Mouse (Mus musculus) MEL (cell line): ENCODE measurements at regions not wholly inside any gene's neighbourhood (a gene's known extent, or its start where the extent isn't known, plus 50 kb on each side); places are given as distances from the start of the nearest gene placed in this dataset.

Experiments
- DNase-seq: peaks from one replicate; pipeline ENCODE4 v3.0.0; 2011; ENCODE audit warnings: low read depth, low spot score
- H3K27ac ChIP-seq: 2 replicates; pipeline ENCODE4 v1.5.1; 2012; ENCODE audit warnings: low read depth, mild to moderate bottlenecking, control low read depth, low read length, moderate library complexity; ENCODE audit not compliant: control insufficient read depth
- H3K27me3 ChIP-seq, 2 experiments: fragments of 150-350 bp in 1 of 2; sonication (generic) in 1 of 2; 2 replicates each; pipeline ENCODE4 v1.6.1; 2012; ENCODE audit warnings: low read length in 2 of 2, mild to moderate bottlenecking in 2 of 2, improper control_type of control experiment in 1 of 2, moderate library complexity in 1 of 2; ENCODE audit not compliant: insufficient read depth in 2 of 2, control insufficient read depth in 1 of 2
- H3K36me3 ChIP-seq, 2 experiments: 2 replicates each; pipeline ENCODE4 v1.6.1; 2012 to 2014; ENCODE audit warnings: low read length in 2 of 2, improper control_type of control experiment in 1 of 2, inconsistent platforms in 1 of 2, mild to moderate bottlenecking in 1 of 2; ENCODE audit not compliant: insufficient read depth in 2 of 2, control insufficient read depth in 1 of 2
- H3K4me1 ChIP-seq, 2 experiments: fragments of 150-350 bp in 1 of 2; sonication (generic) in 1 of 2; 2 replicates each; pipeline ENCODE4 v1.6.1; 2012; ENCODE audit warnings: low read length in 2 of 2, improper control_type of control experiment in 1 of 2, mild to moderate bottlenecking in 1 of 2; ENCODE audit not compliant: insufficient read depth in 2 of 2, control insufficient read depth in 1 of 2
- H3K4me3 ChIP-seq, 2 experiments: fragments of 150-350 bp in 1 of 2; sonication (generic) in 1 of 2; 2 replicates each; pipeline ENCODE4 v1.5.1; 2012; ENCODE audit warnings: low read depth in 2 of 2, low read length in 2 of 2, mild to moderate bottlenecking in 2 of 2, moderate library complexity in 2 of 2, control low read depth in 1 of 2, improper control_type of control experiment in 1 of 2; ENCODE audit not compliant: control insufficient read depth in 1 of 2, insufficient read depth in 1 of 2
- H3K79me2 ChIP-seq: 2 replicates; pipeline ENCODE4 v1.6.1; 2012; ENCODE audit warnings: mild to moderate bottlenecking, low read length, moderate library complexity; ENCODE audit not compliant: control insufficient read depth, poor library complexity, insufficient read depth
- H3K9ac ChIP-seq: 2 replicates; pipeline ENCODE4 v1.6.1; 2012; ENCODE audit warnings: low read depth, mild to moderate bottlenecking, control low read depth, low read length, moderate library complexity; ENCODE audit not compliant: control insufficient read depth, poor library complexity, severe bottlenecking
- H3K9me3 ChIP-seq: fragments of 150-350 bp; sonication (generic); replicated peaks from 2 replicates; pipeline ENCODE4 v1.6.1; 2012; ENCODE audit warnings: mild to moderate bottlenecking, low read length, improper control_type of control experiment, moderate library complexity; ENCODE audit not compliant: insufficient read depth
- CHD2 ChIP-seq: IDR thresholded peaks from 2 replicates; pipeline ENCODE4 v1.6.1; 2011; ENCODE audit warnings: low read length, improper control_type of control experiment
- CTCF ChIP-seq, 3 experiments: IDR thresholded peaks in 2 of 3; conservative IDR thresholded peaks in 1 of 3; 2 replicates each; pipeline ENCODE4 v1.5.1; 2011 to 2012; ENCODE audit warnings: low read length in 3 of 3, low read depth in 2 of 3, mild to moderate bottlenecking in 2 of 3, improper control_type of control experiment in 1 of 3, inconsistent platforms in 1 of 3, mixed read lengths in 1 of 3, moderate library complexity in 1 of 3; ENCODE audit not compliant: control insufficient read depth in 1 of 3, insufficient read depth in 1 of 3, poor library complexity in 1 of 3, severe bottlenecking in 1 of 3
- E2F4 ChIP-seq: IDR thresholded peaks from 2 replicates; pipeline ENCODE4 v1.6.1; 2011; ENCODE audit warnings: low read depth, low read length, improper control_type of control experiment, borderline replicate concordance
- ELF1 ChIP-seq: IDR thresholded peaks from 2 replicates; pipeline ENCODE4 v1.6.1; 2014; ENCODE audit warnings: low read depth, mild to moderate bottlenecking, inconsistent platforms, low read length, improper control_type of control experiment, moderate library complexity
- ETS1 ChIP-seq: IDR thresholded peaks from 2 replicates; pipeline ENCODE4 v1.6.1; 2012; ENCODE audit warnings: low read depth, mild to moderate bottlenecking, inconsistent platforms, low read length, improper control_type of control experiment, moderate library complexity
- GATA1 ChIP-seq: IDR thresholded peaks from 2 replicates; pipeline ENCODE4 v1.6.1; 2011; ENCODE audit warnings: low read depth, low read length, improper control_type of control experiment
- HCFC1 ChIP-seq: IDR thresholded peaks from 2 replicates; pipeline ENCODE4 v1.6.1; 2012; ENCODE audit warnings: low read depth, mild to moderate bottlenecking, inconsistent platforms, low read length, improper control_type of control experiment, moderate library complexity
- MAFK ChIP-seq: IDR thresholded peaks from 2 replicates; pipeline ENCODE4 v1.6.1; 2011; ENCODE audit warnings: low read depth, mild to moderate bottlenecking, low read length, improper control_type of control experiment, borderline replicate concordance
- MAZ ChIP-seq: IDR thresholded peaks from 2 replicates; pipeline ENCODE4 v1.6.1; 2012; ENCODE audit warnings: low read depth, mild to moderate bottlenecking, inconsistent platforms, low read length, improper control_type of control experiment
- MEF2A ChIP-seq: IDR thresholded peaks from 2 replicates; pipeline ENCODE4 v1.6.1; 2014; ENCODE audit warnings: low read depth, mild to moderate bottlenecking, inconsistent platforms, low read length, improper control_type of control experiment; ENCODE audit not compliant: poor library complexity, insufficient replicate concordance, severe bottlenecking; ENCODE audit errors: extremely low read depth
- MXI1 ChIP-seq: IDR thresholded peaks from 2 replicates; pipeline ENCODE4 v1.6.1; 2011; ENCODE audit warnings: mild to moderate bottlenecking, low read depth, low read length, improper control_type of control experiment
- MYC ChIP-seq: IDR thresholded peaks from 2 replicates; pipeline ENCODE4 v1.6.1; 2011; ENCODE audit warnings: low read depth, mild to moderate bottlenecking, low read length, improper control_type of control experiment, moderate library complexity
- NELFE ChIP-seq: IDR thresholded peaks from 2 replicates; pipeline ENCODE4 v1.6.1; 2011; ENCODE audit warnings: low read depth, low read length, improper control_type of control experiment
- POLR2AphosphoS2 ChIP-seq: IDR thresholded peaks from 2 replicates; pipeline ENCODE4 v1.6.1; 2011; ENCODE audit warnings: low read length, improper control_type of control experiment
- UBTF ChIP-seq: IDR thresholded peaks from 2 replicates; pipeline ENCODE4 v1.6.1; 2012; ENCODE audit warnings: low read depth, mild to moderate bottlenecking, inconsistent platforms, low read length, improper control_type of control experiment, moderate library complexity, borderline replicate concordance; ENCODE audit not compliant: insufficient read depth
- USF2 ChIP-seq, 2 experiments: IDR thresholded peaks; 2 replicates each; pipeline ENCODE4 v1.6.1; 2011 to 2012; ENCODE audit warnings: improper control_type of control experiment in 2 of 2, low read length in 2 of 2, borderline replicate concordance in 1 of 2, inconsistent platforms in 1 of 2, low read depth in 1 of 2, mild to moderate bottlenecking in 1 of 2; ENCODE audit not compliant: insufficient read depth in 1 of 2
- ZC3H11A ChIP-seq: IDR thresholded peaks from 2 replicates; pipeline ENCODE4 v1.6.1; 2012; ENCODE audit warnings: low read depth, mild to moderate bottlenecking, inconsistent platforms, low read length, improper control_type of control experiment
- ZMIZ1 ChIP-seq: IDR thresholded peaks from 2 replicates; pipeline ENCODE4 v1.6.1; 2012; ENCODE audit warnings: low read depth, mild to moderate bottlenecking, inconsistent platforms, low read length, improper control_type of control experiment, moderate library complexity

- H3K9ac ChIP-seq, result no peak overlapping the region
- no peaks in the 10 kb centered on the region for H3K79me2 ChIP-seq
- H3K4me1 ChIP-seq, result no peaks in the 10 kb centered on the region
- no peaks in the 10 kb centered on the region for H3K9me3 ChIP-seq
- no peak for TF ChIP-seq E2F4
- no peak for TF ChIP-seq ELF1
- no peak for TF ChIP-seq MAZ
- no peaks in the 10 kb centered on the region for H3K27me3 ChIP-seq
- DNase-seq, result no peak
- no peak overlapping the region for H3K4me3 ChIP-seq
- no peak overlapping the region for H3K27ac ChIP-seq
- no peaks in the 10 kb centered on the region for H3K36me3 ChIP-seq
Observed at GRCm38 (mm10) chr8:89444466-89444865, 400.5 kb upstream of the Sall1 start.

DNA sequence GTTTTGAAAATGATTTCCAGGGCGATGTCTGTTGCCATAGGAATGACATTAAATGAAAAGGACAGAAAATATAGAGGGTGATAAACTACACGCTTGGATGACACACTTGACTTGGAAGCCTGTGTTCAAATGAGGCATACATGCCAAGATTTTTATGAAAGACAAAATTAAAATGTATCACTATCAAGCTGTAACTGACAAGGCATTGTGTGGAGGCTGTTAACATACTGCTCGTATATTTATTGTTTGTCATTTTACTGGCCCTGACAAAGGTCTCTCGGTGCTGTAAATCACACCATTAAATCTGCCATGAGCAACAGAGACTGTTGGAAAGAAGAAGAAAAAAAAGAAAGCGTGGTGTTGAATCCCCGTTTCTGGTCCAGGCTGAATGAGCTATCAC, 395.3 kb upstream of the Sall1 start:
- Histone ChIP-seq H3K27me3 (no peaks in the 10 kb centered on the region), H3K27ac (no peak overlapping the region), H3K9me3 (no peaks in the 10 kb centered on the region), H3K79me2 (no peaks in the 10 kb centered on the region), H3K36me3 (no peaks in the 10 kb centered on the region), H3K4me3 (no peak overlapping the region), H3K9ac (no peak overlapping the region), H3K4me1 (no peaks in the 10 kb centered on the region)
- TF ChIP-seq POLR2AphosphoS2 (no peak), GATA1 (no peak), ZMIZ1 (no peak)
- no peak for DNase-seq

- no peak overlapping the region for H3K4me3 ChIP-seq
- H3K9ac ChIP-seq, result no peak overlapping the region
- no peaks in the 10 kb centered on the region for H3K27me3 ChIP-seq
- TF ChIP-seq USF2 (IDR thresholded peaks at IDR 0.05; ENCODE audit: borderline replicate concordance in 1 of 2, insufficient read depth in 1 of 2, low read depth in 1 of 2, low read length in 2 of 2) (no peak), MEF2A (no peak), NELFE (no peak), MAFK (no peak), ZC3H11A (no peak), ETS1 (no peak), MYC (no peak), CHD2 (no peak), MXI1 (no peak), CTCF (IDR thresholded peaks at IDR 0.05 in 2 of 3, conservative IDR thresholded peaks at IDR 0.05 in 1 of 3; ENCODE audit: control insufficient read depth in 1 of 3, insufficient read depth in 1 of 3, low read depth in 2 of 3, low read length in 3 of 3, poor library complexity in 1 of 3, severe bottlenecking in 1 of 3) (no peak), ELF1 (no peak), HCFC1 (no peak), UBTF (no peak)
- H3K79me2 ChIP-seq, result no peaks in the 10 kb centered on the region
- no peak for DNase-seq
- H3K9me3 ChIP-seq, result no peaks in the 10 kb centered on the region
- H3K4me1 ChIP-seq, result no peaks in the 10 kb centered on the region
- H3K36me3 ChIP-seq, result no peaks in the 10 kb centered on the region
- H3K27ac ChIP-seq, result no peak overlapping the region
Observed at GRCm38 (mm10) chr8:89426969-89427368, 383.0 kb upstream of the Sall1 start.
